Mouse (Mus musculus) embryonic facial prominence, embryonic 10.5 days (tissue): Measurements from ENCODE around the gene Nppa. TPM values are rescaled to one million over a fixed set of nuclear protein-coding genes. Genes with fewer than 3 reads are reported as not detected.
A peak's percentile ranks its signal among the peaks of the same experiment; 100 is the strongest.

Source experiments
- DNase-seq: peaks from one replicate; pipeline ENCODE4 v3.0.0-alpha.2; 2017; ENCODE audit warnings: low spot score
- H3K27ac ChIP-seq: fragments of 300-500 bp; sonication (generic); replicated peaks from 2 replicates; pipeline ENCODE4 v1.5.1; 2016; ENCODE audit warnings: mild to moderate bottlenecking
- H3K27me3 ChIP-seq: fragments of 300-500 bp; sonication (generic); replicated peaks from 2 replicates; pipeline ENCODE4 v1.6.1; 2016; ENCODE audit warnings: low read depth, mild to moderate bottlenecking; ENCODE audit not compliant: poor library complexity, severe bottlenecking
- H3K36me3 ChIP-seq: fragments of 300-500 bp; sonication (generic); replicated peaks from 2 replicates; pipeline ENCODE4 v1.6.1; 2016; ENCODE audit warnings: mild to moderate bottlenecking, moderate library complexity
- H3K4me1 ChIP-seq: fragments of 300-500 bp; sonication (generic); 2 replicates; pipeline ENCODE4 v1.6.1; 2016
- H3K4me3 ChIP-seq: fragments of 300-500 bp; sonication (generic); 2 replicates; pipeline ENCODE4 v1.5.1; 2016; ENCODE audit warnings: mild to moderate bottlenecking, moderate library complexity
- H3K9me3 ChIP-seq: fragments of 300-500 bp; sonication (generic); 2 replicates; pipeline ENCODE4 v1.6.1; 2016; ENCODE audit warnings: mild to moderate bottlenecking
- WGBS: fragments of 180-500 bp; shearing (Covaris S2); methylation state at CpG from one replicate; pipeline ENCODE4 v1.1.7; 2016; 5-methylcytosine and 5-hydroxymethylcytosine counted together
- polyA plus RNA-seq: library from polyadenylated mRNA; unstranded; fragments of >200 nt; fragmentation: Nextera tagmentation; extraction: Ambion mirVana; gene quantifications from 2 replicates; pipeline ENCODE4 v1.2.1, GENCODE M21; 2016

Gene Nppa
- polyA plus RNA-seq, 1 experiment from 2014 or later: 0.20 TPM

- no peak for DNase-seq
- peaks cover 7% of the 10 kb centered on the region for H3K4me1 ChIP-seq
- no peaks in the 10 kb centered on the region for H3K27me3 ChIP-seq
- no peak overlapping the region for H3K27ac ChIP-seq
- peaks cover 100% of the 10 kb centered on the region for H3K36me3 ChIP-seq
- no peaks in the 10 kb centered on the region for H3K9me3 ChIP-seq
- no peak overlapping the region for H3K4me3 ChIP-seq
- 46% methylated on average over 2 of the region's 2 CpGs for WGBS
Observed at GRCm38 (mm10) chr4:148018410-148018809, 17.9 kb downstream of the Nppa start.

- Histone ChIP-seq H3K27me3 (no peaks in the 10 kb centered on the region), H3K36me3 (peaks cover 98% of the 10 kb centered on the region), H3K9me3 (no peaks in the 10 kb centered on the region), H3K4me1 (peaks cover 3% of the 10 kb centered on the region), H3K4me3 (no peak overlapping the region), H3K27ac (no peak overlapping the region)
- no peak for DNase-seq
- WGBS: 88% methylated on average over 3 of the region's 3 CpGs
Observed at GRCm38 (mm10) chr4:148024003-148024402, 23.5 kb downstream of the Nppa start.

GRCm38 (mm10) chr4:148029297-148029696, 28.8 kb downstream of the Nppa start:
- no peaks in the 10 kb centered on the region for H3K27me3 ChIP-seq
- H3K27ac ChIP-seq: no peak overlapping the region
- DNase-seq: no peak
- H3K36me3 ChIP-seq: peaks cover 85% of the 10 kb centered on the region
- no peak overlapping the region for H3K4me3 ChIP-seq
- H3K9me3 ChIP-seq: no peaks in the 10 kb centered on the region
- 92% methylated on average over 7 of the region's 7 CpGs for WGBS
- no peaks in the 10 kb centered on the region for H3K4me1 ChIP-seq

- H3K4me3 ChIP-seq: no peak overlapping the region
- no peak overlapping the region for H3K27ac ChIP-seq
- no peak for DNase-seq
- no peaks in the 10 kb centered on the region for H3K9me3 ChIP-seq
- peaks cover 85% of the 10 kb centered on the region for H3K36me3 ChIP-seq
- no peaks in the 10 kb centered on the region for H3K27me3 ChIP-seq
- WGBS: 76% methylated on average over 5 of the region's 5 CpGs
- H3K4me1 ChIP-seq: no peaks in the 10 kb centered on the region
Observed at GRCm38 (mm10) chr4:148030506-148030905, 30.0 kb downstream of the Nppa start.

DNA sequence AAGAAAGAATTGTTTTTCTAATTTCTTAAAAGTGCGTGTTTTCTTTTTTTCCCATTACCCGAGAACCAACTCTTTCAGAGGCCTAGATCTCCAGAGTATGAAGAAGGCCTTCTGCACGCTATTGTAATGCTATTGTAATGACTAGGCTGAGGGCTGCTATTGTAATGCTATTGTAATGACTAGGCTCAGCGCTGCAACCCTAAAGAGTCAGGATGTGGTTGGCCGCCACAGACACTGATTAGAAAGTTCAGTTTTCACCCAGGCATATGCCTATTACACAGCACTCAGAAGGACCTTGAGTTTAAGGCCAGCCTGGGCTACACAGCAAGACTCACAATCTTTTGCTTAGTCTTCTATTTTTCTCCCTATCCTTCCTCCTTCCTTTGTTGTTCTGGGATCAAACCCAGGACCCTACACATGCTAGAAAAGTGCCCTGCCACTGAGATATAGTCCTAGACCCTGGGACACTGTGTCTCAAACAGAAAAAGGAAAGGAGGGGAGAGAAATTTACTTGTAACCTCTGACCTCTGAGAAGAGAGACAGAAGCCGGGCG, 33.4 kb downstream of the Nppa start:
- DNase-seq: no peak
- Histone ChIP-seq H3K9me3 (no peaks in the 10 kb centered on the region), H3K36me3 (peaks cover 71% of the 10 kb centered on the region)

GRCm38 (mm10) chr4:148035440-148035839, 34.9 kb downstream of the Nppa start:
- Histone ChIP-seq H3K4me1 (peaks cover 23% of the 10 kb centered on the region), H3K27me3 (no peaks in the 10 kb centered on the region), H3K4me3 (no peak overlapping the region), H3K27ac (no peak overlapping the region), H3K36me3 (peaks cover 61% of the 10 kb centered on the region), H3K9me3 (no peaks in the 10 kb centered on the region)
- WGBS: 91% methylated on average over 3 of the region's 3 CpGs
- DNase-seq: no peak

More for the DNA sequence above, 33.4 kb downstream of the Nppa start:
- Histone ChIP-seq H3K4me1 (peaks cover 9% of the 10 kb centered on the region), H3K27ac (no peak overlapping the region), H3K4me3 (no peak overlapping the region), H3K27me3 (no peaks in the 10 kb centered on the region)
- 80% methylated on average over 7 of the region's 7 CpGs for WGBS

GRCm38 (mm10) chr4:148038079-148038599, 37.6 kb downstream of the Nppa start:
- WGBS: 8% methylated on average over 26 of the region's 26 CpGs
- Histone ChIP-seq H3K27ac (peak overlapping the region; percentile 91), H3K9me3 (no peaks in the 10 kb centered on the region), H3K4me1 (peaks cover 49% of the 10 kb centered on the region), H3K36me3 (peaks cover 53% of the 10 kb centered on the region), H3K4me3 (peak overlapping the region; percentile 94), H3K27me3 (no peaks in the 10 kb centered on the region)
- no peak for DNase-seq

DNA sequence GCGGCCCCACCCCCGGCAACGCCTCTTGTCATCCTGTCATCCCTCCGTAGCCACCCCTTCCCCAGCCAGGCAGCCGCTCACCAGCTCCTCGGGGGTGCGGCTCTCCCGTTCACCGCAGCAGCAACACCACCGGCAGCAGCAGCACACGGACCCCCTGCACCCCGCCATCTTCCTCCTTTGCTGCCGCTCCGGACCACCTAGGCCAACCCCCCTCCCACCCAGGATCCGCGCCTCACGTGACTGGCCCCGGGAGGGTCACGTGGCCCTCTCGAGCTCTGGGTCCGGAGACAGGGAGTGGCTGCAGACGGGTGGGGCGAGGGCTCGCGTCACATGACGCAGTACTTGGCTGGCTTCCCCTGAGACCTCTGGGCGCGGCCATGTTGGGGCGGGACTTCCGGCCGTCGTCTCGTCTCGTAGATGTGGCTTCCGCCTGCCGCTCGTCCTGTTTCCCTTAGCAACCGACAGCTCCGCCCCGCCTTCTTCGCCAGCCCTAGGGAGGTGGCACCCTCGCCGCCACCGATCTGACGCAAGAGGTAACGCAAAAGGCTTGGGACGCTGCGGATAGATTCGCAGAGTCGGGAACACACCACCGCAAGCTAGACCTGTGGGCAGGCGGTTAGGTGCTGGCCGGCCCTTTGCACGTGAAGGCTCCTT, 38.2 kb downstream of the Nppa start, which contains the start of the genes Clcn6 and Mthfr:
Clcn6 (minus strand) TSS at position 222 of the 654 bp plus-strand sequence.
Mthfr (plus strand) TSS at position 478 of the 654 bp plus-strand sequence.
- H3K4me3 ChIP-seq: peak within 1 kb of the TSS; percentile 94
- H3K36me3 ChIP-seq: peaks cover 50% of the 10 kb centered on the region
- H3K27me3 ChIP-seq: no peaks in the 10 kb centered on the region
- peak; percentile 100 for DNase-seq
- WGBS: under 1% methylated on average over 54 of the region's 54 CpGs
- peaks cover 49% of the 10 kb centered on the region for H3K4me1 ChIP-seq
- H3K9me3 ChIP-seq: no peaks in the 10 kb centered on the region
- peak within 1 kb of the TSS; percentile 91 for H3K27ac ChIP-seq

DNA sequence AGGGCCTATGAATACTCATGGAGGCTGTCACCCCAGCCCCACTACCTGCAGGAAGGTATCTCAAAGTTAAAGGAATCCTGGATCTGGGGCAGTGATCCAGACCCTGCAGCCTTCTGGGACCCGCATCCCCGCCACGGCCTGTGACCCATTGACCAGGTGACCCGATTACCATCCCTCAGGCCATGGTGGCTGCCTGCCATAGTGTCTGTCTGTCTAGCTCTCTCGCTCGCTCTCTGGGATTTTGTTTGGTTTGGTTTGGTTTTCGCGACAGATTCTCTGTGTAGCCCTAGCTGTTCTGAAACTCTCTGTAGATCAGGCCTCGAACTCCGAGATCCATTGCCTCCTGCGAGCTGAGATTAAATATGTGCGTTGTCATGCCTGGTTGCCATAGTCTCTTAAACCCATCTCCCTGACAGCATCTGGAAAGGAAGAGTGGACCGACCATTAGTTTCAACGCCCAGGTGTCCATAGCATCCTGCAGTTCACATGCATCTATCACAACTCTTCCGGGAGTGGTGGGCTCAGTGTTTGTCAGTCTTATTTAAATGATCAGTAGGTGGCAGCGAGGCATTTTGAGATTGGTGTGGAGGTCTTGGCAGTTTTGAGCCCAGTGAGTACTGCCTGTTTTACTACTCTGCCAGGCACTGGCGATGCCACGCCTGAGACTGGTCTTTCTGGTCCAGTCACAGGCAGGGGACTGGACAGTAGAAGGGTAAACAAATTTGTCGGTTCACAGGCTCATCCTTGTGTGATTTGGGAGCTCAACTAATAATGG, 38.9 kb downstream of the Nppa start:
- WGBS: 23% methylated on average over 19 of the region's 19 CpGs
- Histone ChIP-seq H3K27ac (peak overlapping the region; percentile 89), H3K36me3 (peaks cover 50% of the 10 kb centered on the region), H3K4me1 (peaks cover 50% of the 10 kb centered on the region), H3K9me3 (no peaks in the 10 kb centered on the region), H3K4me3 (peak overlapping the region; percentile 94), H3K27me3 (no peaks in the 10 kb centered on the region)
- DNase-seq: peak; percentile 17

- peaks cover 52% of the 10 kb centered on the region for H3K4me1 ChIP-seq
- peak overlapping the region; percentile 89 for H3K27ac ChIP-seq
- H3K27me3 ChIP-seq: no peaks in the 10 kb centered on the region
- 70% methylated on average over 15 of the region's 15 CpGs for WGBS
- no peaks in the 10 kb centered on the region for H3K9me3 ChIP-seq
- peaks cover 50% of the 10 kb centered on the region for H3K36me3 ChIP-seq
- peak overlapping the region; percentile 94 for H3K4me3 ChIP-seq
- DNase-seq: no peak
Observed at GRCm38 (mm10) chr4:148040029-148040830, 39.7 kb downstream of the Nppa start.

DNA sequence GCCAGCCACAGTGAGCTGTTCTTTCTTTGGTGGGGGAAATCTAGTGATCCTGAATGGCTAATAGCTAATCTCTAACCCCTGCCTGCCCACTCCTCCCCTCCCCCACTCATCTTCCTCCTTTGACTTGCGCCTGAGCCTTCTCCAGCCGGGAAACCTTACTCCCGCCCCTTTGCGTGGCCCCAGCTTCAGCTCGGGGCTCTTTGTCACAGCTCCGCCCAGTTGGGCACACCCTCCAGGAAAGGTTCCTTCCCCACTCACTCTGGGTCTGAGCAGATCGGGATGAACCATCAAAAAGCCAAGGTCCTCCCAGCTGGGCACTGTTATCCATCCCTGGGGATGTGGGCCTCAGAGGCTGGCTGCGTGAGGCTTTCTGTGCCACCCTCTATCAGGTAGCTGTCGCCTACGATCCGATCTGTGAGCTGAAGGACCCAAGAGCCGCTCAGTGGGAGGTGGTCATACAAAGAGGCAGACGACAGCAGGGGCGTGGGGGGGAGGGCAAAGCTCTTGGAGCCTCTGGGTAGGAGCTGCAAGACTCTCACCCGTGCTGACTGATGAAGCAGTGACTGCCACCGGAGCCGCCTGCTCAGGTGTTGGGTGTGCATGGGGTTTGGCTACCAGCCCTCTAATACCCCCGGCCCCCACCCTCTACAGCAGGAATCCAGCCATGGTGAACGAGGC, 40.5 kb downstream of the Nppa start:
- peaks cover 52% of the 10 kb centered on the region for H3K4me1 ChIP-seq
- under 1% methylated on average over 19 of the region's 19 CpGs for WGBS

More for the DNA sequence above, 40.5 kb downstream of the Nppa start:
- DNase-seq: peak; percentile 87
- Histone ChIP-seq H3K36me3 (peaks cover 52% of the 10 kb centered on the region), H3K27me3 (no peaks in the 10 kb centered on the region), H3K9me3 (no peaks in the 10 kb centered on the region), H3K27ac (peak overlapping the region; percentile 89), H3K4me3 (peak overlapping the region; percentile 94)
